Mouse (Mus musculus) megakaryocyte, adult 5-6 weeks (primary cell): ENCODE results near the gene Smok2b. TPM values are rescaled to one million over a fixed set of nuclear protein-coding genes. Genes with fewer than 3 reads are reported as not detected.
"Not testable (repeated sequence)": the region's sequence is repeated elsewhere in the genome, so short reads cannot be mapped to it uniquely, and the experiment has no call there.

Experiments used
- ATAC-seq: 2 replicates; pipeline ENCODE4 v1.8.0; 2016; ENCODE audit warnings: mild to moderate bottlenecking, inconsistent platforms; ENCODE audit not compliant: poor library complexity, severe bottlenecking
- total RNA-seq, 2 experiments: library from RNA; stranded (forward) in 1 of 2; stranded (reverse) in 1 of 2; fragments of 153-499, 151-499 nt in 1 of 2; fragments of 221-1000, 200-1000 nt in 1 of 2; gene quantifications; 2 replicates each; pipeline versions ENCODE4 v1.2.3 to v1.2.4; 2015 to 2017

Smok2b gene
- total RNA-seq, 2 experiments from 2014 or later: not detected

DNA sequence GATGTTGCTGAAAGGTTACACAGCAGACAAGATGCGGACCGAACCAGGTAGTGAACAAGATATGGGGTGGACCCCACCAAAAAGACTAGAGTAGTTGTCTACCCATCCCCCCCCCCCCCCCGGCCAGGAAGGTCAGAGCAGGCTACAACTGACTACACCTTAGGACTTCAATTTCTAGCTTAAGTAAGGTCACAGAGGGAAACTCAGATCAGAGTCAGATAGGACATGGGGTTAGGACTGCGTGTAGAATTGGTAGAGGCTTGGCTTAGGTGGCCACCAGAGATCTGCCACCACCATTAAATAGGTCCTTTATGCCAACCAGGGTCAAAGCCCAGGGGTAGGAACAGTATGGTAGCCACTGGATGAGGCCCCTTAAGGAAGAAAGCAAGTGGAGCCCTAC, 9.4 kb downstream of the Smok2b start:
- ATAC-seq: not testable (repeated sequence)

DNA sequence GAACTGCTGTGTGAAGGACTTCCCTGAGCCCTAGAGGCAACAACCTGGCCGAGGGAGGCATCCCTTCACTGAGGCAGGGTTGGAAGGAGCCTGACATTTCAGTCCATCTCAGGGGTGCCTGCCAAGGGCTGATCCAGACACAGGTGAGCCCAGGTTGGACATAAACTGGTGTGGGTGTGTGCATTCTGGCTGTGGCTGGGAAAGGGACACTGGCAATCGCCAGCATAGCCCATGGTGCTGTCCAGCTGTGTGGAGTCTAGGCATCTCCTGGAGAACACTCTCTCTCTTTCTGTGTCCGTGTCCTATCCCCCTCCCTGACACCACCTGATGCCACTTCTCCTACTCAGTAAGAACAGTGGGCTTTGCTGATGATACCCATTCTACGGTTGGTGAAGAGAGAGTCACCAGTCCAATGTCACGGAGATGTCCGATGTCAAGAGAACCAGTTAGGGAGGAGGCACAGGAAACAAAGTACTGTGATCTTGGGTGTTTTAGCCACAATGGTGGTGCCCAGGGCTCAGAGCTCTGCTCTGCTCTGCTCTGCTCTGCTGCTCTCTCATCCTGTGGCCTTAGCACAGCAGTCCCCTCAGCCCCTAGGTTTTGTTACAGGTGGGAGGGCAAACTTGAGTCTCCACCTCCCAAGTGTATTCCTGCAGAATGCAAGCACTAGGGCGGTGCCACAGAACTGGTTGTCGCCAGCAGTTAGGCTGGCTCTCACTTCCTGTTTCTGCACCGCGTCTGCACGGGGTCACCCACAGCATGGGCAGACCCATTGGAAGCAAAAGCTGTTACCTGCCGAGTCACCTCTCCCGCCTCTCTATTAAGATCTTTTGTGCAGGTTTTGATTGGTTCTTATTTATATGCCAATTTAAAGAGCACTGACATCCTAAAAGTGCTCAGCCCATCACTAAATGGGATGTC, 11.0 kb downstream of the Smok2b start:
- peak; percentile 86 for ATAC-seq

DNA sequence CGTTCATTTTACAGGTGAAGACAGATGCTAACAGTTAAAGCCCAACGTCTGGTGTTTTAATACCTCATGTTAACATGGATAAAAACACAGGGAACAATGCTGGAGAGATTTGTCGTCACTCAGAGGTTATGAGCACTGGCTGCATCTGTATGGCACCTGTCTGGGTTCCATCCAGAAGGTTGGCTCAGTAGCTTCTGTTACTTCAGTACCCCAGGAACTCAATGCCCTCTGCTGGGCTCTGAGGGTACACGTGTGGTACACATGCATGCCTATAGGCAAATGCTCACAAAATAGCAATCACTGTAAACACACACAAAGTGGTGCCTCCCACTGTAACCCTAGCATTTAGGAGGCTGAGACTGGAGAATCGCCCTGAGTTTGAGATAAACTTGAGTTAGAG, 24.7 kb downstream of the Smok2b start:
- peak; percentile 15; the same call in 1 of the 2 replicates for ATAC-seq

Other genes starting within 250 kb of the Smok2b start
- 114 and 116 TPM in 2 replicates for gene Wtap, start 236.1 kb upstream of the Smok2b start, total RNA-seq (2015)
- gene Wtap, start 236.1 kb upstream of the Smok2b start, total RNA-seq (2017): 246 and 306 TPM in 2 replicates
- 57.6 and 73.8 TPM in 2 replicates for gene Sod2, start 223.4 kb upstream of the Smok2b start, total RNA-seq (2015)
- gene Sod2, start 223.4 kb upstream of the Smok2b start, total RNA-seq (2017): 23.3 and 40.3 TPM in 2 replicates
- not detected in 2 replicates for gene Gpr31b, start 178.0 kb upstream of the Smok2b start, total RNA-seq (2015)
- 0.81 TPM in 1 of 2 replicates, not detected in the other for gene Gpr31b, start 178.0 kb upstream of the Smok2b start, total RNA-seq (2017)
- gene Tcp10b, start 169.2 kb upstream of the Smok2b start, total RNA-seq (2015): 0.04 TPM in 1 of 2 replicates, not detected in the other
- gene Tcp10b, start 169.2 kb upstream of the Smok2b start, total RNA-seq (2017): not detected in 2 replicates
- gene Unc93a, start 98.4 kb upstream of the Smok2b start, total RNA-seq (2015): not detected in 2 replicates
- gene Unc93a, start 98.4 kb upstream of the Smok2b start, total RNA-seq (2017): 0.29 TPM in 1 of 2 replicates, not detected in the other
- gene Smok2a, start 9.1 kb upstream of the Smok2b start, total RNA-seq (2015): not detected in 2 replicates
- gene Smok2a, start 9.1 kb upstream of the Smok2b start, total RNA-seq (2017): not detected in 2 replicates
- not detected in 2 replicates for gene Tcp10c, start 124.3 kb downstream of the Smok2b start, total RNA-seq (2015)
- gene Tcp10c, start 124.3 kb downstream of the Smok2b start, total RNA-seq (2017): not detected in 2 replicates